Mouse (Mus musculus) right cerebral cortex, adult 18-20 months (tissue): ENCODE results near the gene Gm20388.
A peak's percentile ranks its signal among the peaks of the same experiment; 100 is the strongest.

Experiments used
- DNase-seq: peaks from one replicate; pipeline ENCODE4 v3.0.0; 2022; ENCODE audit warnings: mixed read lengths

The Gm20388 gene

GRCm38 (mm10) chr8:121620801-121621516, 1710.3 kb downstream of the Gm20388 start:
- no peak for DNase-seq

GRCm38 (mm10) chr8:121621879-121622278, 1711.2 kb downstream of the Gm20388 start:
- no peak for DNase-seq

GRCm38 (mm10) chr8:121623043-121623442, 1712.4 kb downstream of the Gm20388 start:
- DNase-seq: no peak

GRCm38 (mm10) chr8:121628681-121629080, 1718.0 kb downstream of the Gm20388 start:
- no peak for DNase-seq

- no peak for DNase-seq
Observed at GRCm38 (mm10) chr8:121631645-121632071, 1721.0 kb downstream of the Gm20388 start.

GRCm38 (mm10) chr8:121632401-121632800, 1721.8 kb downstream of the Gm20388 start:
- no peak for DNase-seq

- DNase-seq: no peak
Observed at GRCm38 (mm10) chr8:121635534-121635933, 1724.9 kb downstream of the Gm20388 start.

- peak; percentile 64 for DNase-seq
Observed at GRCm38 (mm10) chr8:121636180-121636579, 1725.5 kb downstream of the Gm20388 start.

- DNase-seq: no peak
Observed at GRCm38 (mm10) chr8:121642804-121643203, 1732.2 kb downstream of the Gm20388 start.

GRCm38 (mm10) chr8:121643384-121643783, 1732.7 kb downstream of the Gm20388 start:
- no peak for DNase-seq

- no peak for DNase-seq
Observed at GRCm38 (mm10) chr8:121647511-121648215, 1737.0 kb downstream of the Gm20388 start.

- no peak for DNase-seq
Observed at GRCm38 (mm10) chr8:121648451-121648850, 1737.8 kb downstream of the Gm20388 start.

- DNase-seq: no peak
Observed at GRCm38 (mm10) chr8:121649423-121649822, 1738.8 kb downstream of the Gm20388 start.

GRCm38 (mm10) chr8:121649904-121650303, 1739.3 kb downstream of the Gm20388 start:
- no peak for DNase-seq

GRCm38 (mm10) chr8:121650389-121651307, 1740.0 kb downstream of the Gm20388 start:
- no peak for DNase-seq

GRCm38 (mm10) chr8:121651308-121651873, 1740.8 kb downstream of the Gm20388 start:
- peak; percentile 27 for DNase-seq

GRCm38 (mm10) chr8:121651874-121652361, 1741.3 kb downstream of the Gm20388 start:
- peak; percentile 47 for DNase-seq

GRCm38 (mm10) chr8:121652774-121653323, 1742.2 kb downstream of the Gm20388 start, which contains the start of gene Zcchc14:
Gene Zcchc14, minus strand, starts transcription at chr8:121652901.
- DNase-seq: peak; percentile 100

GRCm38 (mm10) chr8:121653340-121654019, 1742.8 kb downstream of the Gm20388 start:
- DNase-seq: no peak

GRCm38 (mm10) chr8:121654131-121654530, 1743.5 kb downstream of the Gm20388 start:
- no peak for DNase-seq

- no peak for DNase-seq
Observed at GRCm38 (mm10) chr8:121654966-121655494, 1744.4 kb downstream of the Gm20388 start.
